Mouse (Mus musculus) splenic B cell, adult 2 months (primary cell): ENCODE data around the gene Mmp15.

Experiments
- DNase-seq: peaks from one replicate; pipeline ENCODE4 v3.0.0-alpha.2; 2011; ENCODE audit warnings: low read depth, low spot score
- H3K27me3 ChIP-seq: 2 replicates; pipeline ENCODE4 v1.6.1; 2012; ENCODE audit warnings: mild to moderate bottlenecking, low read length, moderate library complexity, mixed read lengths; ENCODE audit not compliant: control insufficient read depth, poor library complexity, insufficient read depth, severe bottlenecking
- H3K36me3 ChIP-seq: 2 replicates; pipeline ENCODE4 v1.6.1; 2012; ENCODE audit warnings: mild to moderate bottlenecking, low read length, moderate library complexity, mixed read lengths; ENCODE audit not compliant: control insufficient read depth, poor library complexity, insufficient read depth, severe bottlenecking

Mmp15 gene

GRCm38 (mm10) chr8:95409518-95409917 lies 57.5 kb downstream of the Mmp15 start:
- H3K36me3 ChIP-seq: no peaks in the 10 kb centered on the region
- no peaks in the 10 kb centered on the region for H3K27me3 ChIP-seq
- no peak for DNase-seq

GRCm38 (mm10) chr8:95411309-95411972 lies 59.4 kb downstream of the Mmp15 start:
- Histone ChIP-seq H3K36me3 (no peaks in the 10 kb centered on the region), H3K27me3 (no peaks in the 10 kb centered on the region)
- DNase-seq: no peak

GRCm38 (mm10) chr8:95422193-95422810 lies 70.2 kb downstream of the Mmp15 start:
- no peaks in the 10 kb centered on the region; the same call in 1 of the 2 replicates for H3K36me3 ChIP-seq
- no peaks in the 10 kb centered on the region for H3K27me3 ChIP-seq
- no peak for DNase-seq
